Mouse (Mus musculus): ENCODE measurements at regions not wholly inside any gene's neighbourhood (a gene's known extent, or its start where the extent isn't known, plus 50 kb on each side); places are given as distances from the start of the nearest gene placed in this dataset.
A peak's percentile ranks its signal among the peaks of the same experiment; 100 is the strongest.

GRCm38 (mm10) chr14:24770015-24770977 lies 283.4 kb downstream of the Rps24 start:
- DNase-seq = peak; percentile 92

- no peak for DNase-seq
Measured at GRCm38 (mm10) chr14:24771663-24772062, 284.7 kb downstream of the Rps24 start.

- no peak for DNase-seq
Measured at GRCm38 (mm10) chr14:24772129-24772528, 285.2 kb downstream of the Rps24 start.

GRCm38 (mm10) chr14:24778748-24779630 lies 292.1 kb downstream of the Rps24 start:
- DNase-seq = peak; percentile 97

GRCm38 (mm10) chr14:24781674-24782073 lies 294.7 kb downstream of the Rps24 start:
- no peak for DNase-seq

GRCm38 (mm10) chr14:24783889-24784288 lies 297.0 kb downstream of the Rps24 start:
- no peak for DNase-seq

- DNase-seq = no peak
Measured at GRCm38 (mm10) chr14:24785452-24785851, 298.5 kb downstream of the Rps24 start.

- DNase-seq = no peak
Measured at GRCm38 (mm10) chr14:24793375-24794285, 306.7 kb downstream of the Rps24 start.

- DNase-seq = no peak
Measured at GRCm38 (mm10) chr14:24794359-24794845, 307.5 kb downstream of the Rps24 start.

GRCm38 (mm10) chr14:24797494-24797893 lies 310.6 kb downstream of the Rps24 start:
- DNase-seq = no peak

GRCm38 (mm10) chr14:24798066-24798465 lies 311.1 kb downstream of the Rps24 start:
- no peak for DNase-seq

- no peak for DNase-seq
Measured at GRCm38 (mm10) chr14:24803001-24803655, 316.2 kb downstream of the Rps24 start.

- DNase-seq = no peak
Measured at GRCm38 (mm10) chr14:24807061-24807460, 320.1 kb downstream of the Rps24 start.

GRCm38 (mm10) chr14:24822876-24823567 lies 336.1 kb downstream of the Rps24 start:
- DNase-seq = no peak

GRCm38 (mm10) chr14:24824351-24824750 lies 337.4 kb downstream of the Rps24 start:
- peak; percentile 84 for DNase-seq

GRCm38 (mm10) chr14:24825722-24826386 lies 338.9 kb downstream of the Rps24 start:
- DNase-seq = no peak

GRCm38 (mm10) chr14:24826471-24827337 lies 339.8 kb downstream of the Rps24 start:
- peak; percentile 64 for DNase-seq

GRCm38 (mm10) chr14:24827381-24828031 lies 340.6 kb downstream of the Rps24 start:
- peak; percentile 71 for DNase-seq

GRCm38 (mm10) chr14:24829001-24829400 lies 342.1 kb downstream of the Rps24 start:
- peak; percentile 21 for DNase-seq

Measured in retina, postnatal 1 day (tissue).